Mouse (Mus musculus): ENCODE results near the gene Ostc. TPM values are rescaled to one million over a fixed set of nuclear protein-coding genes. Genes with fewer than 3 reads are reported as not detected.

The Ostc gene
- polyA plus RNA-seq, 1 experiment from 2014 or later: 327 TPM

Other genes with a start within 250 kb of the Ostc start
- not detected in 2 replicates for gene Etnppl, start 92.0 kb downstream of the Ostc start, polyA plus RNA-seq (2014; fragmentation: Nextera tagmentation; extraction: Ambion mirVana)
- gene Rpl34, start 21.0 kb upstream of the Ostc start, polyA plus RNA-seq (2014; fragmentation: Nextera tagmentation; extraction: Ambion mirVana): 669 and 690 TPM in 2 replicates